Comparison of ENCODE assay signal across 21 mouse cellular contexts in the genomic region with DNA sequence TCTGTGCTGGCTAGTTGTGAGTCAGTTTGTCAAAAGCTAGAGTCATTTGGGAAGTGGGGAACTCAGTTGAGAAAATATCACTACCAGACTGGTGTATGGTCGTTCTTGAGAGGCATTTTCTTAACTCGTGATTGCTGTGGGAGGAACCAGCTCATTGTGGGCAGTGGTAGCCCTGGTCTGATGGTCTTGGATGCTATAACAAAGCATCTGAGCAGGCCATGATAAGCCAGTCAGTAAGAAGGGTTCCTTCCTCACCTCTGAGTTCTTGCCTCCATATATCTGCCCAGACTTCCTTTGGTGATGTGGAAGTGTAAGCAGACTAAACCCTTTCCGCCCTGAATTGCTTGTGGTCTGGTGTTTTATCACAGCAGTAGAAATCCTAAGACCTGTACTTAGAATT.
"Had no signal": no experiment of that assay in that cellular context is flagged by ENCODE, and none has a peak within 500 bp of the region (broad histone marks: within the 10 kb centered on the region; RNA-seq: fewer than 3 reads in every experiment).

No protein-coding gene starts in this region.

- DNase-seq: kidney, postnatal 10 days; layer of hippocampus, postnatal 36 days; lung, adult 18-20 months; lung, postnatal 10 days; lung, postnatal 36 days; midbrain, embryonic 14.5 days; right cerebral cortex, adult 18-20 months; right cerebral cortex, postnatal 14 days; right cerebral cortex, postnatal 4 days; spleen, adult 18-20 months had no signal

- H3K4me3 ChIP-seq: kidney, embryonic 15.5 days; left cerebral cortex, adult 2 months; limb, embryonic 10.5 days; limb, embryonic 13.5 days; liver, embryonic 12.5 days; liver, embryonic 15.5 days; lung, embryonic 15.5 days; megakaryocyte, embryonic 14.5 days; neural tube, embryonic 12.5 days; neural tube, embryonic 15.5 days; stomach, embryonic 15.5 days had no signal

- H3K27ac ChIP-seq: kidney, embryonic 15.5 days; left cerebral cortex, adult 2 months; limb, embryonic 10.5 days; limb, embryonic 13.5 days; liver, embryonic 15.5 days; lung, embryonic 15.5 days; neural tube, embryonic 12.5 days; neural tube, embryonic 15.5 days; stomach, embryonic 15.5 days had no signal
